Mouse (Mus musculus): ENCODE results near the gene Ppp1r36.

- TF ChIP-seq CTCF (IDR thresholded peaks at IDR 0.05; ENCODE audit: low read depth, low read length) (no peak), POLR2A (IDR thresholded peaks at IDR 0.05; ENCODE audit: insufficient read depth, low read length) (no peak)
These were observed 17.7 kb downstream of the Ppp1r36 start for GRCm38 (mm10) chr12:76435084-76435483.
